Mouse (Mus musculus) CH12.LX (cell line): ENCODE data around the gene Slc45a3. TPM values are rescaled to one million over a fixed set of nuclear protein-coding genes. Genes with fewer than 3 reads are reported as not detected.

ENCODE experiments used
- DNase-seq: peaks from one replicate; pipeline ENCODE4 v3.0.0-alpha.2; 2013; ENCODE audit errors: extremely low read depth
- H3K27ac ChIP-seq: 2 replicates; pipeline ENCODE4 v1.5.1; 2012; ENCODE audit warnings: low read depth, mild to moderate bottlenecking, control low read depth, moderate library complexity; ENCODE audit not compliant: insufficient read depth
- H3K27me3 ChIP-seq: replicated peaks from 2 replicates; pipeline ENCODE3; 2012; ENCODE audit warnings: inconsistent platforms
- H3K36me3 ChIP-seq, 2 experiments: replicated peaks in 1 of 2; 2 replicates each; pipeline versions ENCODE3 to v1.6.1; 2012; ENCODE audit warnings: inconsistent platforms in 1 of 2, low read length in 1 of 2, mild to moderate bottlenecking in 1 of 2, mixed read lengths in 1 of 2, moderate library complexity in 1 of 2; ENCODE audit not compliant: control insufficient read depth in 1 of 2, insufficient read depth in 1 of 2
- H3K4me1 ChIP-seq, 2 experiments: 2 replicates each; pipeline ENCODE4 v1.6.1; 2012; ENCODE audit warnings: inconsistent platforms in 1 of 2, moderate library complexity in 1 of 2; ENCODE audit not compliant: insufficient read depth in 2 of 2, control insufficient read depth in 1 of 2
- H3K4me2 ChIP-seq: 2 replicates; pipeline ENCODE4 v1.6.1; 2012; ENCODE audit warnings: low read depth, mild to moderate bottlenecking, control low read depth; ENCODE audit not compliant: poor library complexity, insufficient read depth, severe bottlenecking
- H3K4me3 ChIP-seq, 3 experiments: fragments of 150-350 bp in 1 of 3; sonication (generic) in 1 of 3; replicated peaks in 1 of 3; 2 replicates each; pipeline versions ENCODE3 to v1.5.1; 2011 to 2012; ENCODE audit warnings: low read depth in 2 of 3, low read length in 2 of 3, mild to moderate bottlenecking in 2 of 3, moderate library complexity in 2 of 3, control low read depth in 1 of 3, improper control_type of control experiment in 1 of 3, inconsistent platforms in 1 of 3, mixed read lengths in 1 of 3; ENCODE audit not compliant: poor library complexity in 1 of 3
- H3K79me2 ChIP-seq: replicated peaks from 2 replicates; pipeline ENCODE4 v1.6.1; 2012; ENCODE audit warnings: mild to moderate bottlenecking, moderate library complexity; ENCODE audit not compliant: control insufficient read depth, poor library complexity, insufficient read depth, severe bottlenecking; ENCODE audit errors: extremely low read depth
- H3K9ac ChIP-seq: 2 replicates; pipeline ENCODE4 v1.6.1; 2012; ENCODE audit warnings: low read depth, mild to moderate bottlenecking, control low read depth, moderate library complexity; ENCODE audit not compliant: insufficient read depth
- H3K9me3 ChIP-seq: replicated peaks from 2 replicates; pipeline ENCODE3; 2012; ENCODE audit warnings: low read length, inconsistent platforms, mixed read lengths
- BHLHE40 ChIP-seq: IDR thresholded peaks from 2 replicates; pipeline ENCODE4 v1.6.1; 2011; ENCODE audit warnings: mild to moderate bottlenecking, low read depth, low read length, improper control_type of control experiment
- CHD1 ChIP-seq: IDR thresholded peaks from 2 replicates; pipeline ENCODE4 v1.6.1; 2012; ENCODE audit warnings: low read depth, low read length, improper control_type of control experiment, inconsistent platforms
- CHD2 ChIP-seq: IDR thresholded peaks from 2 replicates; pipeline ENCODE4 v1.6.1; 2011; ENCODE audit warnings: low read length, improper control_type of control experiment
- E2F4 ChIP-seq: IDR thresholded peaks from 2 replicates; pipeline ENCODE4 v1.6.1; 2011; ENCODE audit warnings: low read depth, low read length, improper control_type of control experiment; ENCODE audit not compliant: insufficient replicate concordance
- ELF1 ChIP-seq: IDR thresholded peaks from 2 replicates; pipeline ENCODE4 v1.6.1; 2014; ENCODE audit warnings: low read depth, mild to moderate bottlenecking, inconsistent platforms, low read length, improper control_type of control experiment
- EP300 ChIP-seq: IDR thresholded peaks from 2 replicates; pipeline ENCODE4 v1.6.1; 2011; ENCODE audit warnings: low read length, improper control_type of control experiment
- ETS1 ChIP-seq: conservative IDR thresholded peaks from 2 replicates; pipeline ENCODE4 v1.6.1; 2012; ENCODE audit warnings: low read depth, mild to moderate bottlenecking, inconsistent platforms, low read length, improper control_type of control experiment, moderate library complexity
- HCFC1 ChIP-seq: IDR thresholded peaks from 2 replicates; pipeline ENCODE4 v1.6.1; 2012; ENCODE audit warnings: low read depth, mild to moderate bottlenecking, inconsistent platforms, low read length, improper control_type of control experiment
- JUND ChIP-seq: conservative IDR thresholded peaks from 2 replicates; pipeline ENCODE4 v1.6.1; 2011; ENCODE audit warnings: low read depth, low read length, improper control_type of control experiment
- KAT2A ChIP-seq: IDR thresholded peaks from 2 replicates; pipeline ENCODE4 v1.6.1; 2012; ENCODE audit warnings: low read length, improper control_type of control experiment, inconsistent platforms; ENCODE audit not compliant: insufficient replicate concordance
- MAX ChIP-seq: IDR thresholded peaks from 2 replicates; pipeline ENCODE4 v1.6.1; 2011; ENCODE audit warnings: low read length, improper control_type of control experiment
- MAZ ChIP-seq: IDR thresholded peaks from 2 replicates; pipeline ENCODE4 v1.6.1; 2012; ENCODE audit warnings: low read depth, mild to moderate bottlenecking, inconsistent platforms, low read length, improper control_type of control experiment, moderate library complexity
- MEF2A ChIP-seq: IDR thresholded peaks from 2 replicates; pipeline ENCODE4 v1.6.1; 2014; ENCODE audit warnings: low read depth, mild to moderate bottlenecking, inconsistent platforms, low read length, improper control_type of control experiment, borderline replicate concordance
- MXI1 ChIP-seq: IDR thresholded peaks from 2 replicates; pipeline ENCODE4 v1.6.1; 2011; ENCODE audit warnings: mild to moderate bottlenecking, low read depth, low read length, improper control_type of control experiment
- MYC ChIP-seq: IDR thresholded peaks from 2 replicates; pipeline ENCODE4 v1.6.1; 2011; ENCODE audit warnings: low read depth, mild to moderate bottlenecking, improper control_type of control experiment, low read length
- NELFE ChIP-seq: IDR thresholded peaks from 2 replicates; pipeline ENCODE4 v1.6.1; 2011; ENCODE audit warnings: low read depth, low read length, improper control_type of control experiment
- NRF1 ChIP-seq: IDR thresholded peaks from 2 replicates; pipeline ENCODE4 v1.6.1; 2014; ENCODE audit warnings: low read depth, mild to moderate bottlenecking, inconsistent platforms, low read length, improper control_type of control experiment, moderate library complexity
- POLR2A ChIP-seq: IDR thresholded peaks from 2 replicates; pipeline ENCODE4 v1.6.1; 2011; ENCODE audit warnings: low read depth, mild to moderate bottlenecking, improper control_type of control experiment, low read length
- POLR2AphosphoS2 ChIP-seq: IDR thresholded peaks from 2 replicates; pipeline ENCODE4 v1.6.1; 2011; ENCODE audit warnings: low read depth, low read length, improper control_type of control experiment
- RAD21 ChIP-seq: IDR thresholded peaks from 2 replicates; pipeline ENCODE4 v1.6.1; 2011; ENCODE audit warnings: low read depth, mild to moderate bottlenecking, low read length, improper control_type of control experiment, moderate library complexity
- RCOR1 ChIP-seq: conservative IDR thresholded peaks from 2 replicates; pipeline ENCODE4 v1.6.1; 2012; ENCODE audit warnings: low read depth, mild to moderate bottlenecking, inconsistent platforms, low read length, improper control_type of control experiment
- SIN3A ChIP-seq: IDR thresholded peaks from 2 replicates; pipeline ENCODE4 v1.6.1; 2012; ENCODE audit warnings: low read length, improper control_type of control experiment, inconsistent platforms
- TBP ChIP-seq: conservative IDR thresholded peaks from 2 replicates; pipeline ENCODE4 v1.6.1; 2011; ENCODE audit warnings: low read depth, low read length, improper control_type of control experiment
- TCF12 ChIP-seq: IDR thresholded peaks from 2 replicates; pipeline ENCODE4 v1.6.1; 2014; ENCODE audit warnings: low read depth, mild to moderate bottlenecking, inconsistent platforms, low read length, improper control_type of control experiment
- UBTF ChIP-seq: IDR thresholded peaks from 2 replicates; pipeline ENCODE4 v1.6.1; 2012; ENCODE audit warnings: low read depth, mild to moderate bottlenecking, inconsistent platforms, low read length, improper control_type of control experiment, moderate library complexity
- ZKSCAN1 ChIP-seq: IDR thresholded peaks from 2 replicates; pipeline ENCODE4 v1.6.1; 2012; ENCODE audit warnings: low read depth, inconsistent platforms, low read length, improper control_type of control experiment, borderline replicate concordance
- ZMIZ1 ChIP-seq: IDR thresholded peaks from 2 replicates; pipeline ENCODE4 v1.6.1; 2012; ENCODE audit warnings: low read depth, mild to moderate bottlenecking, inconsistent platforms, low read length, improper control_type of control experiment
- ZNF384 ChIP-seq: IDR thresholded peaks from 2 replicates; pipeline ENCODE4 v1.6.1; 2012; ENCODE audit warnings: low read depth, low read length, improper control_type of control experiment, inconsistent platforms
- dilution Hi-C: fragments of 300-500 bp; cut with MboI; formaldehyde crosslinking; loops from 2 replicates; pipeline ENCODE4 v1.14.3; 2020; ENCODE audit warnings: low sequenced_read_pairs; ENCODE audit not compliant: extremely low pct_unique_long_range_greater_than_20kb, extremely low pct_ligation_motif_present
- in situ Hi-C: fragments of 300-500 bp; cut with MboI; formaldehyde crosslinking; loops from 3 replicates; pipeline ENCODE4 v1.14.3; 2019; ENCODE audit warnings: low sequenced_read_pairs, low pct_ligation_motif_present, low pct_unique_long_range_greater_than_20kb, mixed read lengths
- polyA plus RNA-seq: library from polyadenylated mRNA; unstranded; fragments of >175 nt; gene quantifications from 2 replicates; pipeline ENCODE4 v1.2.1, GENCODE M21; 2012; ENCODE audit warnings: low read depth; ENCODE audit not compliant: insufficient read length
- total RNA-seq, 2 experiments: library from RNA; depleted of rRNA; stranded (reverse); fragments of 300-350 nt in 1 of 2; fragments of >200 nt in 1 of 2; gene quantifications; 2 replicates each; pipeline ENCODE4 v1.2.3; 2012 to 2014

Gene Slc45a3
- total and polyA plus RNA-seq, 3 experiments, result 0.16 to 0.47 (median 0.20) TPM

GRCm38 (mm10) chr1:132006721-132007120 is 44.0 kb downstream of the Slc45a3 start:
- H3K36me3 ChIP-seq, result no peaks in the 10 kb centered on the region
- H3K27me3 ChIP-seq, result no peaks in the 10 kb centered on the region
- in situ Hi-C loops, result loop anchor here (5.0 kb wide), 2 partner anchors 36 to 101 kb away; no protein-coding TSS in a partner anchor
- peak overlapping the region; percentile 86 for H3K9ac ChIP-seq
- peaks cover 24% of the 10 kb centered on the region for H3K79me2 ChIP-seq
- H3K4me1 ChIP-seq, result peaks cover 18 to 50% of the 10 kb centered on the region in 2 experiments; a peak in 3 of 4 replicates
- peak overlapping the region; percentile 80 for H3K4me2 ChIP-seq
- peak overlapping the region; percentile 39 to 79 (median 48) for H3K4me3 ChIP-seq
- peak; percentile 9; the same call in 1 of the 2 replicates for TF ChIP-seq POLR2AphosphoS2
- no peak for TF ChIP-seq CHD2
- dilution Hi-C loops, result no loop called here
- DNase-seq, result no peak
- H3K9me3 ChIP-seq, result no peaks in the 10 kb centered on the region
- peak overlapping the region; percentile 82 for H3K27ac ChIP-seq

GRCm38 (mm10) chr1:132007282-132007815 is 44.6 kb downstream of the Slc45a3 start, which contains the start of gene Elk4:
Gene Elk4, plus strand, starts transcription at chr1:132007607.
- H3K4me1 ChIP-seq, result peaks cover 15 to 49% of the 10 kb centered on the region in 2 experiments; a peak in 3 of 4 replicates
- in situ Hi-C loops (loop anchor here (5.0 kb wide), 2 partner anchors 35 to 100 kb away; no protein-coding TSS in a partner anchor), dilution Hi-C loops (no loop called here)
- H3K79me2 ChIP-seq, result peaks cover 28% of the 10 kb centered on the region
- peak within 1 kb of the TSS; percentile 77 to 88 (median 79) for H3K4me3 ChIP-seq
- no peaks in the 10 kb centered on the region for H3K27me3 ChIP-seq
- DNase-seq, result peak; percentile 82
- H3K9me3 ChIP-seq, result no peaks in the 10 kb centered on the region
- no peaks in the 10 kb centered on the region for H3K36me3 ChIP-seq
- peak; percentile 91 for TF ChIP-seq MAZ
- no peak for TF ChIP-seq CHD1
- 0 out of 2 replicates have a peak, but pooled peaks have one; percentile 7 for TF ChIP-seq KAT2A
- TF ChIP-seq ELF1, result peak; percentile 81
- no peak; the same call in 1 of the 2 replicates for TF ChIP-seq MAX
- TF ChIP-seq NELFE, result peak; percentile 88; the same call in 1 of the 2 replicates
- TF ChIP-seq JUND, result no peak
- TF ChIP-seq POLR2A, result peak; percentile 79
- TF ChIP-seq TCF12, result peak; percentile 65
- TF ChIP-seq ETS1, result peak; percentile 37; the same call in 1 of the 2 replicates
- peak; percentile 69 for TF ChIP-seq ZMIZ1
- no peak for TF ChIP-seq RAD21
- TF ChIP-seq MYC, result no peak
- TF ChIP-seq ZNF384, result no peak
- peak; percentile 90; the same call in 1 of the 2 replicates for TF ChIP-seq UBTF
- no peak for TF ChIP-seq ZKSCAN1
- peak; percentile 49 for TF ChIP-seq SIN3A
- TF ChIP-seq TBP, result peak; percentile 67; the same call in 1 of the 2 replicates
- TF ChIP-seq HCFC1, result peak; percentile 73; the same call in 1 of the 2 replicates
- TF ChIP-seq BHLHE40, result no peak
- peak; percentile 8; the same call in 1 of the 2 replicates for TF ChIP-seq MEF2A
- TF ChIP-seq MXI1, result peak; percentile 49
- peak; percentile 74 for TF ChIP-seq POLR2AphosphoS2
- TF ChIP-seq EP300, result no peak
- 0 out of 2 replicates have a peak, but pooled peaks have one; percentile 41 for TF ChIP-seq RCOR1
- TF ChIP-seq NRF1, result 0 out of 2 replicates have a peak, but pooled peaks have one; percentile 8
- TF ChIP-seq E2F4, result no peak
- no peak for TF ChIP-seq CHD2
- H3K4me2 ChIP-seq, result peak within 1 kb of the TSS; percentile 80
- peak within 1 kb of the TSS; percentile 95 for H3K9ac ChIP-seq
- H3K27ac ChIP-seq, result peak within 1 kb of the TSS; percentile 98
